Mouse (Mus musculus): ENCODE results near the gene Mtss1l. TPM values are rescaled to one million over a fixed set of nuclear protein-coding genes. Genes with fewer than 3 reads are reported as not detected.

Mtss1l gene
- 13.2 and 14.2 TPM in 2 replicates for polyA plus RNA-seq (2014; fragmentation: Nextera tagmentation; extraction: Ambion mirVana)

- H3K9ac ChIP-seq (replicated peaks; ENCODE audit: low read depth, low read length): peak within 1 kb of the TSS; percentile 90
- peak within 1 kb of the TSS; percentile 84 for H3K27ac ChIP-seq (ENCODE audit: low read length)
- no peaks in the 10 kb centered on the region for H3K9me3 ChIP-seq (ENCODE audit: control insufficient read depth, low read depth, low read length)
- peaks cover 4% of the 10 kb centered on the region for H3K36me3 ChIP-seq (ENCODE audit: control insufficient read depth, insufficient read depth, low read length)
- 3% methylated on average over 66 of the region's 75 CpGs for WGBS
- peak within 1 kb of the TSS; percentile 58 for H3K4me3 ChIP-seq (ENCODE audit: low read depth, low read length)
- H3K27me3 ChIP-seq (ENCODE audit: control insufficient read depth, insufficient read depth, low read length): no peaks in the 10 kb centered on the region
- peak within 1 kb of the TSS; percentile 92 for H3K4me2 ChIP-seq (replicated peaks; ENCODE audit: low read depth, low read length)
- ATAC-seq (ENCODE audit: insufficient number of reproducible peaks, insufficient read depth, low FRiP score, low read depth): peak; percentile 86
- peaks cover 86% of the 10 kb centered on the region for H3K4me1 ChIP-seq (ENCODE audit: control insufficient read depth, insufficient read depth, low read length)
These were observed at the start of gene Mtss1l for GRCm38 (mm10) chr8:110720685-110721598. TSS of gene Mtss1l (plus strand) at chr8:110721476.

GRCm38 (mm10) chr8:110672133-110672532 lies 49.1 kb upstream of the Mtss1l start:
- Histone ChIP-seq H3K27me3 (ENCODE audit: control insufficient read depth, insufficient read depth, low read length) (no peaks in the 10 kb centered on the region), H3K9me3 (ENCODE audit: control insufficient read depth, low read depth, low read length) (no peaks in the 10 kb centered on the region), H3K27ac (ENCODE audit: low read length) (peak overlapping the region; percentile 21; the same call in 1 of the 2 replicates), H3K9ac (replicated peaks; ENCODE audit: low read depth, low read length) (no peak overlapping the region), H3K4me2 (replicated peaks; ENCODE audit: low read depth, low read length) (no peak overlapping the region), H3K4me3 (ENCODE audit: low read depth, low read length) (no peak overlapping the region), H3K36me3 (ENCODE audit: control insufficient read depth, insufficient read depth, low read length) (peaks cover 6% of the 10 kb centered on the region; the same call in 1 of the 2 replicates), H3K4me1 (ENCODE audit: control insufficient read depth, insufficient read depth, low read length) (no peaks in the 10 kb centered on the region)
- WGBS: 77% methylated on average over 2 of the region's 2 CpGs
- no peak for ATAC-seq (ENCODE audit: insufficient number of reproducible peaks, insufficient read depth, low FRiP score, low read depth)

- ATAC-seq (ENCODE audit: insufficient number of reproducible peaks, insufficient read depth, low FRiP score, low read depth): no peak
- Histone ChIP-seq H3K9me3 (ENCODE audit: control insufficient read depth, low read depth, low read length) (no peaks in the 10 kb centered on the region), H3K9ac (replicated peaks; ENCODE audit: low read depth, low read length) (no peak overlapping the region), H3K4me1 (ENCODE audit: control insufficient read depth, insufficient read depth, low read length) (no peaks in the 10 kb centered on the region), H3K27me3 (ENCODE audit: control insufficient read depth, insufficient read depth, low read length) (no peaks in the 10 kb centered on the region), H3K4me2 (replicated peaks; ENCODE audit: low read depth, low read length) (no peak overlapping the region), H3K27ac (ENCODE audit: low read length) (no peak overlapping the region), H3K4me3 (ENCODE audit: low read depth, low read length) (no peak overlapping the region), H3K36me3 (ENCODE audit: control insufficient read depth, insufficient read depth, low read length) (peaks cover 6% of the 10 kb centered on the region; the same call in 1 of the 2 replicates)
- 66% methylated on average over 2 of the region's 2 CpGs for WGBS
These were observed 48.1 kb upstream of the Mtss1l start for GRCm38 (mm10) chr8:110673168-110673567.

- Histone ChIP-seq H3K4me3 (ENCODE audit: low read depth, low read length) (no peak overlapping the region), H3K27me3 (ENCODE audit: control insufficient read depth, insufficient read depth, low read length) (no peaks in the 10 kb centered on the region), H3K4me1 (ENCODE audit: control insufficient read depth, insufficient read depth, low read length) (no peaks in the 10 kb centered on the region), H3K9me3 (ENCODE audit: control insufficient read depth, low read depth, low read length) (no peaks in the 10 kb centered on the region), H3K36me3 (ENCODE audit: control insufficient read depth, insufficient read depth, low read length) (peaks cover 6% of the 10 kb centered on the region; the same call in 1 of the 2 replicates), H3K4me2 (replicated peaks; ENCODE audit: low read depth, low read length) (no peak overlapping the region), H3K9ac (replicated peaks; ENCODE audit: low read depth, low read length) (no peak overlapping the region), H3K27ac (ENCODE audit: low read length) (no peak overlapping the region)
- 85% methylated on average over 1 of the region's 1 CpGs for WGBS
- ATAC-seq (ENCODE audit: insufficient number of reproducible peaks, insufficient read depth, low FRiP score, low read depth): no peak
These were observed 46.7 kb upstream of the Mtss1l start for GRCm38 (mm10) chr8:110674589-110674988.

- ATAC-seq (ENCODE audit: insufficient number of reproducible peaks, insufficient read depth, low FRiP score, low read depth): 0 out of 2 replicates have a peak, but pooled peaks have one; percentile 23
- peaks cover 6% of the 10 kb centered on the region; the same call in 1 of the 2 replicates for H3K36me3 ChIP-seq (ENCODE audit: control insufficient read depth, insufficient read depth, low read length)
- no peaks in the 10 kb centered on the region for H3K27me3 ChIP-seq (ENCODE audit: control insufficient read depth, insufficient read depth, low read length)
- WGBS: 73% methylated on average over 5 of the region's 5 CpGs
- no peak overlapping the region for H3K27ac ChIP-seq (ENCODE audit: low read length)
- H3K9me3 ChIP-seq (ENCODE audit: control insufficient read depth, low read depth, low read length): no peaks in the 10 kb centered on the region
- H3K4me2 ChIP-seq (replicated peaks; ENCODE audit: low read depth, low read length): no peak overlapping the region
- H3K4me1 ChIP-seq (ENCODE audit: control insufficient read depth, insufficient read depth, low read length): no peaks in the 10 kb centered on the region
- no peak overlapping the region for H3K9ac ChIP-seq (replicated peaks; ENCODE audit: low read depth, low read length)
- H3K4me3 ChIP-seq (ENCODE audit: low read depth, low read length): no peak overlapping the region
These were observed 44.6 kb upstream of the Mtss1l start for GRCm38 (mm10) chr8:110676702-110677101.

- Histone ChIP-seq H3K36me3 (ENCODE audit: control insufficient read depth, insufficient read depth, low read length) (peaks cover 6% of the 10 kb centered on the region; the same call in 1 of the 2 replicates), H3K4me2 (replicated peaks; ENCODE audit: low read depth, low read length) (no peak overlapping the region), H3K4me1 (ENCODE audit: control insufficient read depth, insufficient read depth, low read length) (no peaks in the 10 kb centered on the region), H3K9ac (replicated peaks; ENCODE audit: low read depth, low read length) (no peak overlapping the region), H3K9me3 (ENCODE audit: control insufficient read depth, low read depth, low read length) (no peaks in the 10 kb centered on the region), H3K4me3 (ENCODE audit: low read depth, low read length) (no peak overlapping the region), H3K27ac (ENCODE audit: low read length) (no peak overlapping the region), H3K27me3 (ENCODE audit: control insufficient read depth, insufficient read depth, low read length) (no peaks in the 10 kb centered on the region)
- whole genome bisulfite sequencing: 95% methylated on average over 5 of the region's 5 CpGs
- ATAC-seq (ENCODE audit: insufficient number of reproducible peaks, insufficient read depth, low FRiP score, low read depth): no peak
These were observed 44.1 kb upstream of the Mtss1l start for GRCm38 (mm10) chr8:110677174-110677660.

- no peak for ATAC-seq (ENCODE audit: insufficient number of reproducible peaks, insufficient read depth, low FRiP score, low read depth)
- H3K4me1 ChIP-seq (ENCODE audit: control insufficient read depth, insufficient read depth, low read length): no peaks in the 10 kb centered on the region
These were observed 42.3 kb upstream of the Mtss1l start for GRCm38 (mm10) chr8:110678989-110679388.

GRCm38 (mm10) chr8:110687726-110688125 lies 33.5 kb upstream of the Mtss1l start:
- WGBS: 76% methylated on average over 5 of the region's 5 CpGs
- Histone ChIP-seq H3K9me3 (ENCODE audit: control insufficient read depth, low read depth, low read length) (no peaks in the 10 kb centered on the region), H3K27me3 (ENCODE audit: control insufficient read depth, insufficient read depth, low read length) (no peaks in the 10 kb centered on the region), H3K4me3 (ENCODE audit: low read depth, low read length) (no peak overlapping the region), H3K4me2 (replicated peaks; ENCODE audit: low read depth, low read length) (no peak overlapping the region), H3K36me3 (ENCODE audit: control insufficient read depth, insufficient read depth, low read length) (peaks cover 7% of the 10 kb centered on the region), H3K27ac (ENCODE audit: low read length) (no peak overlapping the region), H3K4me1 (ENCODE audit: control insufficient read depth, insufficient read depth, low read length) (0 out of 2 replicates have a peak, but pooled peaks cover 3% of the 10 kb centered on the region), H3K9ac (replicated peaks; ENCODE audit: low read depth, low read length) (no peak overlapping the region)
- no peak for ATAC-seq (ENCODE audit: insufficient number of reproducible peaks, insufficient read depth, low FRiP score, low read depth)

More at GRCm38 (mm10) chr8:110678989-110679388, 42.3 kb upstream of the Mtss1l start:
- no peak overlapping the region for H3K9ac ChIP-seq (replicated peaks; ENCODE audit: low read depth, low read length)
- H3K4me2 ChIP-seq (replicated peaks; ENCODE audit: low read depth, low read length): no peak overlapping the region
- no peak overlapping the region for H3K27ac ChIP-seq (ENCODE audit: low read length)
- H3K36me3 ChIP-seq (ENCODE audit: control insufficient read depth, insufficient read depth, low read length): peaks cover 7% of the 10 kb centered on the region
- no peak overlapping the region for H3K4me3 ChIP-seq (ENCODE audit: low read depth, low read length)
- no peaks in the 10 kb centered on the region for H3K9me3 ChIP-seq (ENCODE audit: control insufficient read depth, low read depth, low read length)
- 78% methylated on average over 3 of the region's 3 CpGs for WGBS
- no peaks in the 10 kb centered on the region for H3K27me3 ChIP-seq (ENCODE audit: control insufficient read depth, insufficient read depth, low read length)

All from stomach, embryonic 14.5 days (tissue).